Mouse (Mus musculus) kidney, adult 18-20 months (tissue): ENCODE measurements around the gene Slain2.

Experiments used
- DNase-seq: peaks from one replicate; pipeline ENCODE4 v3.0.0; 2021

The Slain2 gene

GRCm38 (mm10) chr5:73023801-73024200 is 109.7 kb downstream of the Slain2 start:
- DNase-seq, result no peak
